Mouse (Mus musculus) thymus, postnatal 25 days (tissue): ENCODE data around the gene Dennd1b.

ENCODE experiments used
- DNase-seq: peaks from one replicate; pipeline ENCODE4 v3.0.0; 2022

Gene Dennd1b

GRCm38 (mm10) chr1:138963161-138963867 lies at the start of gene Dennd1b:
Dennd1b (plus strand) TSS chr1:138963435.
- peak; percentile 86 for DNase-seq

- no peak for DNase-seq
These were observed 47.6 kb upstream of the Dennd1b start for GRCm38 (mm10) chr1:138915596-138915995.

DNA sequence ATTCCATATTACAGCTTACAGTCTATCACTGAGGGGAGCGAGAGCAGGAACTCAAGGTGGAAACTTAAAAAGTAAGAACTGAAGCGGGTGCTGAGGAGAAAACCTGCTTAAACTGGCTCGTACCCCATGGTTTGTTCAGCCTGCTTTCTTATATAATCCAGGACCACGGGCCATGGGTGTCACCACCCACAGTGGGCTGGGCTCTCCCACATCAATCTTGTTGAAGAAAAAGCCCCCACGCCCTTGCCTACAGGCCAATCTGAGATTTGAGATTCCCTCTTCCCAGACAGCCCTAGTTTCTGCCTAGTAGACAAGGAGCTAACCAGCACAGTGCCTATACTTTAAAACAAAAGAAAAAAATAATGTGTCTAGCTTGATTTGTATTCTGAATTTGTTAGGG lies 43.6 kb upstream of the Dennd1b start:
- DNase-seq = no peak

GRCm38 (mm10) chr1:138920082-138920481 lies 43.2 kb upstream of the Dennd1b start:
- DNase-seq = no peak

- no peak for DNase-seq
These were observed 42.4 kb upstream of the Dennd1b start for GRCm38 (mm10) chr1:138920799-138921198.

DNA sequence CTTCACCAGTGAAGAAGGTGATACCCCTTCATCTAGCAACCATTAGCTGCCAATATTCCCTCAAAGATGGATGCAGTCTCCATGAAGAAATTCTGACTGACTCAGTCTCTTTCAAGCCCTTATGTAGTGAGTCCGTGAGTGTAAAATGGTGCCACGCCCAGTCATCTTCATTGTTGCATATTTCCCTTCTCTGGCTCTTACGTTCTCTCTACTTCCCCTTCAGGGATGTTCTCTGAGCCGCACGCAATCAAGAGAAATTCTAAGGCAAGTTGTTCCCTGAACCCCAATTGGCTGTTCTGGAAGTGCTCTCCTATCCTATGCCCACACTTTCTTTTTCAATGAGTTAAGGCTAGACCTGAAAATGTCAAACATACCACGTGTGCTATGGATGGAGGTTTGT lies 40.3 kb upstream of the Dennd1b start:
- DNase-seq = no peak

- DNase-seq = no peak
These were observed 39.0 kb upstream of the Dennd1b start for GRCm38 (mm10) chr1:138924282-138924681.

- no peak for DNase-seq
These were observed 34.4 kb upstream of the Dennd1b start for GRCm38 (mm10) chr1:138928671-138929483.

GRCm38 (mm10) chr1:138929985-138930384 lies 33.2 kb upstream of the Dennd1b start:
- DNase-seq = no peak

- DNase-seq = no peak
These were observed 32.4 kb upstream of the Dennd1b start for GRCm38 (mm10) chr1:138930856-138931255.

DNA sequence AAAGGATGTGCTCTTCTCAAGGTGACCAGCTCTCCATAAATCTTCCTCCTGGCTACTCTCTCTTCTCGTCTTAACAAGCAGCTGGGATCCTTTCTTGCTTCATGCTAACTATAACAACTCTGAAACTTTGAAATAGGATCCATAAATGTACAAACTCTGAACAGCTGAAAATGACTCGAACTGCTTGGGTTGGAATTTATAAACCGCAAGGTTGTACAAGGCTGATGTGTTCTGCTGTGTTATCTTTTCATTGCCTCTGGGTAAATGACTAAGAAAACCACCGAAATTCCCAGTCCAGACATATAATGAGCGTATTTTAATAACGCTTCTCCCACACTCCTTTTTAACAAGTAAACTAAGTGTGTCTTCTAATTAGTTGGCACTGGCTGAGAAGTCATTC lies 27.1 kb upstream of the Dennd1b start:
- DNase-seq = no peak

DNA sequence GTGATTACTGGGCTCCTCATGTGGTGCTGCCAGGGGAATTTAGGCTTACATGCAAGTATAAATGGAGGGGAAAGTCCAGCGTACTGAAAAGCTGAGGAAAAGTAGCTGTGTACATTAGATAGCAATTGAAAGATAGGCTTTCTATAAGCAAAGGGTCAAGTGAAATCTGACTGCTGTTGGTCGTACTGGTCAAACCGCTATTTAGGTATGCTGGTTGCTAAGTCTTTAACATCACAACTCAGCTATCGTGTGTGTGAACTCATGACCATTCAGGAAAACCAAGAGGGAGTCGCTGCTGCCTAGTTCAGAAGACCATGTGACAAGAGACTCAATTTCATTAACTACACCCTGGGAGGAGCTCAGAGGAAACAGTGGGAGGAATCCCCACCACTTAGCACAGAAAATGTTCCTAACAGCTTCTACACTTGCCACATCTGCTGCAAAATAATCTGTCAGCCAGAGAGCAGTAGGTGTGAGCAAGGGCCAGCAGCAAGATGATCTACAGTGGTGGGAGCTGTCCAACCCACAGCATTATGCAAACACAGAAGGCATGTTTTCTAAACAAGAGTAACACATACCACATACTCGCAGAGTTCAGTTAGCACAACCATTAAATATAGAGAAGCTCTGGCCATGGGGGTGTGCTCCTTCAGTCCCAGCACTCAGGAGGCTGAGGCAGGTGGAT lies 25.4 kb upstream of the Dennd1b start:
- DNase-seq = no peak

GRCm38 (mm10) chr1:138939579-138940139 lies 23.6 kb upstream of the Dennd1b start:
- DNase-seq = peak; percentile 6

DNA sequence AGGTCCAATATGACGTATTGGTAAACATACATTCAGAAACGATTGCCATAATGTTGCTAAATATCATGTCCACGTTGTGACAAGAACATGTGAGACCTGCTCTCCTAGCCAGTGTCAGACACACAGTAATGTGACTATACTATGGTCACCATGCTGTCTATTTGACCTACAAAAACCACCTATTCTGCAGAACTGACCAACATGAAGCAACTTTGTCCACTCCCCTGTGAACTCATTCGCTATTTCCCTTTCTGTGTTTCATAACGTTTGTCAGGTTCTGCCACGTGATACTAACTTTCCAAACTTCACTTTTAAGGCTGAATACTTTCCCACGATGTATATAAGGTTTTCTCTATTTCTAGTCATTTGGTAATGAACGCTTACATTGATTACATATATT lies 22.8 kb upstream of the Dennd1b start:
- DNase-seq = no peak

DNA sequence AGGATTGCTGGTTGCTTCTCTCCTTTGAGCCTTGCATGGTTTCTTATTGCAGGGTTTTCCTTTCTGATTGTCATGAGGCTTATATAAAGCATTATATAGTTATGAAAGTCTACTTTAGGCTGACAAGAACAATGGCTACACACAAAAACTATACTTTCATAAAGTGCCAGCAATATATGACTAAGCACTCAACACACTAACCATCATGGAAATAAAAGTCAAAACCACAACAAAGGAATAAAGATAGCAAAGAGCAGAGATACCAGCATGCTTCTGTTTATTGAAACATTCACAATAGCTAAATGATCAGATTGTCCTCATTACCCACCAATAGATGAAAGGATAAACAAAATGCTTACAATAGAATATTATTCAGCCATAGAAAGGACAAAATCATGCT lies 11.1 kb upstream of the Dennd1b start:
- no peak for DNase-seq

DNA sequence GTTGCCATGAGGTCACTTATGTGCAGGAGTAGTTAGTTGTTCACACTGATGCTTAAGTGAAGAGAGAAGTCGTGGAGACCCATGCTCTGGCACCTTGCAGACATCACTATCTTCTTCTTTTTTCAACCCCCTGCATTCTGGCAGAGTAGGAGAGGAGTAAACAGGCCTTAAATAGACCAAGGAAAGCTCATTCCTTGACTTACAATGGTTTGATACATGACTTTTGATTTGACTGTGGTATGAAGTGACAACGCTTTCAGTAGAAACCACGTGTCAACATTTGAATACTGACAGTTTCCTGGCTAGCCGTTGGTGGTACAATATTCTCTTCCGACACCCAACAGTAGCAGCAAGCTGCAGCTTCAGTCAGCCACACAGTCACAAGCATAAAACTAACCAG lies 8.3 kb upstream of the Dennd1b start:
- DNase-seq = no peak

DNA sequence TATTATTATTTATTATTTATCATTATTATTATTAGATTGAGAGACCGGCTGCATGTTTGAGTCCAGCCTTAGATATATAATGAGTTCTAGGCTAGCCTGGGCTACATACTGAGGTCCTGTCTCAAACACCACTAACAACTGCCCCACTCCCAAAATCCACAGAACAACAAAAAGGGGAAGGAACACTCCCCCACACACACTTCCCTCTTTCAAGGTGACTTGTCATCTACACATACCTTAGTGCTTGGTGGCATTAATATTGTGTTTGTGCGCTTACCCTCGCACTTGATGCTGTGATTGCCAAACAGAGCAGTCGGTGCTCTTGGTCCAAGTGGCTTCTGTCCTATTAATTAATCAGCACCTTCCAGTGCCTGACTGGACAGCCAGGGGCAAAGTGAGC lies 7.8 kb upstream of the Dennd1b start:
- DNase-seq = no peak

- DNase-seq = no peak
These were observed 6.7 kb upstream of the Dennd1b start for GRCm38 (mm10) chr1:138956511-138956910.

- no peak for DNase-seq
These were observed 6.1 kb upstream of the Dennd1b start for GRCm38 (mm10) chr1:138957111-138957510.

DNA sequence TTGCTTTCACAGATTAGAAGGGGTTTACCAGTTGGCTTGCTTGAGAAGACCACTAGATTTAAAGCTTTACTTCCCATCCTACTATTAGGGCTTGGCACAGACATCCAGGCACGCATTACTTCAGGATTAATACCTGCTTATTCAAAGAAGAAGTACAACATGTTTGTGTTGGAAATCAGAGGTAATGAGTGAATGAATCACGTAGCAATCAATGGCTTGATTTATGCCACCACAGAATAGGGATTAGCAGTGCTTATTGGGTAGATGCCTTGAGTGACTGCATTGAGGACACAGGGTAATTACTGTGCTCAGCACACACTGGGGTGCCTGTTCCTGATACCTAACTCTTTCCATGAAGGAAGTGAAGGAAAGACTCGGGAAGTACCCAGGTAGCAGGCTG lies 4.4 kb upstream of the Dennd1b start:
- DNase-seq = no peak

DNA sequence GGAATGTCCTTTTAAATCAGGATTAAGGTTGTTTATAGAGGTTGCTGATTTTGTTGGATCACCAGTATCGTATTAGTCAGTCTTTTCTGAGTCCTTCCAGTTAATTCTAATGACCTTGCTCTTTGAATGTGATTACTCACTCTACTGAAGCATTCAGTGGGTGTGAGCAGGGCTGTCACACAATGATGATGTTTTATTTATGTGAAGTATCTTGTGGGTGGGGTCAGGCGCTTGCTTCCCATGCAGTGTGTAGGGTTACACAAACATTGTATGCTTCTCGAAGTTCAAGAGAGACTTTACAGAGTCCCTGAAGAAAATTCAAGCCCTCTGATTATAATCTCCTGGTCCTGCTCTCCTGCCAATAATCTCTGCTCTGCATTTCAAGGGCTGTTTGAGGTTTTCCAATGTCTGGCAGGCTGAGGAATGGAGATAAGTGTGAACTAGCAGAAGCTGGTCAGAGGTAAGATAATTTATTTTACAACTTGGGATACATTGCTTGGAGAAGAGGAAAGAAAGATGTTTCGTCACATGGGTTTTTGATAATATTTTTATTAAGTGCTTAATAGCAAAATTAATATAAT lies 3.2 kb upstream of the Dennd1b start:
- no peak for DNase-seq

DNA sequence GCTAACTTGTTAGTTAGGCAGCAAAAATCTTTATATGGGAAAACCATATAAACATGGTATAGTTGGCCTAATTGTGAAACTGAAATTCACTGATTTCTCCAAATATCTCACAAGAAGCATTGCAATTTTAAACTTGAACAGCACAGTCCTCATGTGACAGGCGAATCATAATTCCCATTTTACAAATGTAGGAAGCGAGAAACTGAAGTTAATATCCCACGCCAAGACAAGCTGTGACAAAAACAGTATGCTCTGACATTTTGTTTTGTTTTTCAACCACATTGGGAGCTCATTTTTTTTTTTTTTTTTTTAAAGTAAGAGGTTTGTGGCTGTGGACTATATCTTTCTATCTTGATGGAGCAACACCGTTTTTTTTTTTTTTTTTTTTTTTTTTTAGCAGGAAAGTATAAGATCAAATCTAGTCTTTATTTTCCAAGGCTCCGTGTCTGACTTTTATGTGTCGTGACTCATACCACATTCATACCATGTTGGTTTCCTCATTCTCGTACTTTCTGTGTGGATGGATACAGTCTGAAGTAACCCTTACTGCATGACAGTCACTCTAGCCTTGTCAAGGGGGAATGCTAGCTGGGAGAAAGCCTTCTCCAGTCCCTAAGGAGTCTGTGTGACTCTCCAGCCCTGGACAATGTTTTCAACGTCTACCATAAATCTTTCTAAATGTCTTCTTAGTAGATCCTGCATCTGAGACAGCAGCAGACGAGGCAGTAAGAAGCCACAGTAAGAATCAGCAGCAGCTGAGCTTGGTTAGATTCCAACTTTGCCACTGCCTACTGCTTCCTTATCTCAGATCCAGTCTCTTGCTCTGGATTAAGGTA lies 751 bp upstream of the Dennd1b start:
- no peak for DNase-seq
